Mouse (Mus musculus) heart, embryonic 12.5 days (tissue): ENCODE measurements around the gene Ryr2. TPM values are rescaled to one million over a fixed set of nuclear protein-coding genes. Genes with fewer than 3 reads are reported as not detected.
"Not testable (repeated sequence)": the region's sequence is repeated elsewhere in the genome, so short reads cannot be mapped to it uniquely, and the experiment has no call there.

ENCODE experiments used
- ATAC-seq: fragments of 200-750 bp; cut with Nextera tagmentation; 2 replicates; pipeline ENCODE4 v1.8.0; 2017; ENCODE audit warnings: moderate TSS enrichment, moderate library complexity; ENCODE audit not compliant: insufficient number of reproducible peaks, low FRiP score
- H3K27ac ChIP-seq: fragments of 300-500 bp; sonication (generic); 2 replicates; pipeline ENCODE4 v1.5.1; 2016; ENCODE audit warnings: mild to moderate bottlenecking, moderate library complexity; ENCODE audit not compliant: poor library complexity, severe bottlenecking
- H3K27me3 ChIP-seq: fragments of 300-500 bp; sonication (generic); replicated peaks from 2 replicates; pipeline ENCODE4 v1.6.1; 2016; ENCODE audit warnings: mild to moderate bottlenecking, moderate library complexity
- H3K36me3 ChIP-seq: fragments of 300-500 bp; sonication (generic); 2 replicates; pipeline ENCODE4 v1.6.1; 2016; ENCODE audit warnings: mild to moderate bottlenecking, moderate library complexity
- H3K4me1 ChIP-seq: fragments of 300-500 bp; sonication (generic); replicated peaks from 2 replicates; pipeline ENCODE4 v1.6.1; 2016; ENCODE audit warnings: mild to moderate bottlenecking
- H3K4me2 ChIP-seq: fragments of 300-500 bp; sonication (generic); 2 replicates; pipeline ENCODE4 v1.6.1; 2016; ENCODE audit warnings: mild to moderate bottlenecking, moderate library complexity
- H3K4me3 ChIP-seq: fragments of 300-500 bp; sonication (generic); 2 replicates; pipeline ENCODE4 v1.5.1; 2016; ENCODE audit warnings: mild to moderate bottlenecking
- H3K9ac ChIP-seq: fragments of 300-500 bp; sonication (generic); 2 replicates; pipeline ENCODE4 v1.6.1; 2016; ENCODE audit warnings: mild to moderate bottlenecking, moderate library complexity
- H3K9me3 ChIP-seq: fragments of 300-500 bp; sonication (generic); replicated peaks from 2 replicates; pipeline ENCODE4 v1.6.1; 2016; ENCODE audit warnings: mild to moderate bottlenecking, moderate library complexity
- WGBS: fragments of 180-500 bp; shearing (Covaris S2); methylation state at CpG from one replicate; pipeline ENCODE4 v1.1.7; 2016; 5-methylcytosine and 5-hydroxymethylcytosine counted together
- polyA plus RNA-seq: library from polyadenylated mRNA; unstranded; fragments of >200 nt; fragmentation: Nextera tagmentation; extraction: Ambion mirVana; gene quantifications from 2 replicates; pipeline ENCODE4 v1.2.1, GENCODE M21; 2016

Ryr2 gene
- polyA plus RNA-seq, 1 experiment from 2014 or later, result 35.3 TPM

GRCm38 (mm10) chr13:11945740-11946139 is 161.0 kb downstream of the Ryr2 start:
- 0 out of 2 replicates have a peak, but pooled peaks cover 9% of the 10 kb centered on the region for H3K36me3 ChIP-seq
- peaks cover 14% of the 10 kb centered on the region for H3K4me1 ChIP-seq
- H3K4me2 ChIP-seq, result no peak overlapping the region
- H3K4me3 ChIP-seq, result no peak overlapping the region
- 98% methylated on average over 2 of the region's 2 CpGs for WGBS
- H3K27ac ChIP-seq, result no peak overlapping the region
- H3K9me3 ChIP-seq, result no peaks in the 10 kb centered on the region
- H3K27me3 ChIP-seq, result no peaks in the 10 kb centered on the region
- no peak overlapping the region for H3K9ac ChIP-seq
- ATAC-seq, result no peak

DNA sequence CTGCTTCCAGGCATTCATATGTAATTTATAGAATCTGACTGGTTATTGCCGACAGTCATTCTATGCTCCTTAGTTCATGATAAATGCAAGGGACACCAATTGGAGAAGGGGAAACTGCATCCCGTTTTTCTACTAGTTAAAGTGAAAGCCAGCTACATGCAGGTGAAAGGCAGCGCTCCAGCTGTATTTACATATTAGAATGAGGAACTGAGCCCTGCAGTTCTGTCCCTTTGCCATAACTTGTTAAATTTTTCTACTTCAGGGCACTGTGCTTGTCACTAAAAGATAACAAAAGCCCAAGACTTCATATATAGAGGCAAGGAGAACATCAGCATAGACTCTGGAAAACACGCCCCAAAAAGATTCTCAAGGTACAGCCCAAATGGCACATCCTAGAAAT is 165.0 kb downstream of the Ryr2 start:
- H3K27ac ChIP-seq, result no peak overlapping the region
- ATAC-seq, result no peak
- 82% methylated on average over 4 of the region's 4 CpGs for WGBS
- H3K4me1 ChIP-seq, result peaks cover 14% of the 10 kb centered on the region
- no peaks in the 10 kb centered on the region for H3K9me3 ChIP-seq
- no peak overlapping the region for H3K4me2 ChIP-seq
- H3K36me3 ChIP-seq, result peaks cover 22% of the 10 kb centered on the region
- no peak overlapping the region for H3K4me3 ChIP-seq
- no peak overlapping the region for H3K9ac ChIP-seq
- no peaks in the 10 kb centered on the region for H3K27me3 ChIP-seq

DNA sequence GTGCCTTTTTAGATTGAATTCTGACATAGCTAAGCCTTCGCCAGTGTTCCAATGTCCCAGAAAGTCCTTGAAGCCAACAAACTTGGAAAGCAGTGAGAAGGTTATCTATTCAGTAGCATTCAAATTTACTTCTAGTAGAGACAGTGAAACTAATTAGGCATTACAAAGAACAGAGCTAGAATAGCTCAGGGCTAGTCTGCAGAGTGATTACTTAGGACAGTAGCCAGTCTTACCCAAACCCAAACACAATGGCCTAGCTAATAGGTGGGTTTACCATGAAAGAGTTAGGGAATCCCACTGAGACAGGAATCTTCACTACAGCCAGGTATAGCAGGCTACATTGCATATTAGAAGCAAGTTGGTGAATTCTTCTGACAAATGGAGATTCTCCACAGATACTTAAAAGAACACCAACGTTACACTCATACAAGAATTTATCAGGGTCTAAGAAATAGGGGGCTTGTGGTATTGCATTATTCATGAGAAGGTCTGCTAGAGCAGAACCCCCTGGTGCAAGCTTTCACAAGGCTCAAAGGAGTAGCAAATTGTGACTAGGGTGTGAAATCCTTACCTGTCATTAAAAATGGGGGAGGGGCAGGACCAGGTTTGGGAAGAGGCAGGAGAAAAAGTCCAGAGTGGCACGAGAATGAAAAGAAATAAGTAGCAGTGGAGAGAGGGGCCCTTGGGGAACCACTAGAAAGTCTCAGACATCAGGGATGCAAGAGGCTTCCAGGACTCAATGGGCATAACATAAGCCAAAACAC is 172.3 kb downstream of the Ryr2 start:
- H3K4me2 ChIP-seq, H3K9me3 ChIP-seq, H3K36me3 ChIP-seq, ATAC-seq, H3K9ac ChIP-seq, H3K27me3 ChIP-seq, H3K27ac ChIP-seq, H3K4me3 ChIP-seq: not testable (repeated sequence)
- H3K4me1 ChIP-seq, result peaks cover 19% of the 10 kb centered on the region
- WGBS, result 62% methylated on average over 3 of the region's 3 CpGs

GRCm38 (mm10) chr13:11933334-11933733 is 173.4 kb downstream of the Ryr2 start:
- Histone ChIP-seq H3K36me3 (0 out of 2 replicates have a peak, but pooled peaks cover 3% of the 10 kb centered on the region), H3K4me3 (no peak overlapping the region), H3K9ac (no peak overlapping the region), H3K27me3 (no peaks in the 10 kb centered on the region), H3K4me2 (no peak overlapping the region), H3K4me1 (peaks cover 19% of the 10 kb centered on the region), H3K27ac (no peak overlapping the region; the same call in 1 of the 2 replicates), H3K9me3 (no peaks in the 10 kb centered on the region)
- ATAC-seq, result no peak

GRCm38 (mm10) chr13:11928709-11929108 is 178.0 kb downstream of the Ryr2 start:
- WGBS, result 84% methylated on average over 3 of the region's 3 CpGs

DNA sequence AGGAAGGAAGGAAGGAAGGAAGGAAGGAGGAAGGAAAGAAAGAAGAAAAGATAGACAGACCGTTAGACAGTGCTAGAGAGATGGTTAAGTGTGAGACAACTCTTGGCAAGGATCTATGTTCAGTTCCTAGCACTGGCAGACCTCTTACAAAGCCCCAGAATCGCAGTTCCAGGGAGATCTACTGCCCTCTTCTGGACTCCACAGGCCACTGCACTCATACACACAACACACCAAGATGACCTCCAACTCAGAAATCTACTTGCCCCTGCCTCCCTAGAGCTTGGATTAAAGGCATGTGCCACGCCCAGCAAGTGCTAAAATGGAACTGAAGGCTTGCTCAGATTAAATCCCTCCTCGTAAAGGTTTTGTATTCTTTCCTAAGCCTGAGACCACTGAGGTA is 179.0 kb downstream of the Ryr2 start:
- H3K9me3 ChIP-seq, result no peaks in the 10 kb centered on the region
- no peak overlapping the region for H3K4me2 ChIP-seq
- 81% methylated on average over 4 of the region's 4 CpGs for WGBS
- no peak overlapping the region for H3K27ac ChIP-seq
- no peak for ATAC-seq
- H3K36me3 ChIP-seq, result no peaks in the 10 kb centered on the region; the same call in 1 of the 2 replicates
- no peaks in the 10 kb centered on the region for H3K27me3 ChIP-seq
- no peak overlapping the region for H3K4me3 ChIP-seq
- peaks cover 37% of the 10 kb centered on the region for H3K4me1 ChIP-seq
- no peak overlapping the region for H3K9ac ChIP-seq

More at GRCm38 (mm10) chr13:11928709-11929108, 178.0 kb downstream of the Ryr2 start:
- Histone ChIP-seq H3K36me3 (no peaks in the 10 kb centered on the region; the same call in 1 of the 2 replicates), H3K4me3 (no peak overlapping the region), H3K27me3 (no peaks in the 10 kb centered on the region), H3K4me1 (peaks cover 40% of the 10 kb centered on the region), H3K4me2 (no peak overlapping the region), H3K27ac (no peak overlapping the region), H3K9ac (no peak overlapping the region), H3K9me3 (no peaks in the 10 kb centered on the region)
- ATAC-seq, result no peak

GRCm38 (mm10) chr13:11926720-11927500 is 179.8 kb downstream of the Ryr2 start:
- Histone ChIP-seq H3K4me3 (no peak overlapping the region), H3K9ac (no peak overlapping the region), H3K4me2 (no peak overlapping the region), H3K9me3 (no peaks in the 10 kb centered on the region), H3K4me1 (peaks cover 37% of the 10 kb centered on the region), H3K27me3 (no peaks in the 10 kb centered on the region), H3K36me3 (no peaks in the 10 kb centered on the region; the same call in 1 of the 2 replicates), H3K27ac (peak overlapping the region; percentile 39; the same call in 1 of the 2 replicates)
- 47% methylated on average over 11 of the region's 11 CpGs for WGBS
- ATAC-seq, result peak; percentile 36; the same call in 1 of the 2 replicates

- H3K27ac ChIP-seq, result 0 out of 2 replicates have a peak overlapping the region, but pooled peaks have one; percentile 39
- no peak overlapping the region for H3K4me3 ChIP-seq
- H3K9me3 ChIP-seq, result no peaks in the 10 kb centered on the region
- no peak overlapping the region for H3K4me2 ChIP-seq
- 90% methylated on average over 2 of the region's 2 CpGs for WGBS
- H3K27me3 ChIP-seq, result no peaks in the 10 kb centered on the region
- ATAC-seq, result no peak
- H3K9ac ChIP-seq, result no peak overlapping the region
- H3K4me1 ChIP-seq, result peaks cover 37% of the 10 kb centered on the region
- no peaks in the 10 kb centered on the region; the same call in 1 of the 2 replicates for H3K36me3 ChIP-seq
Observed at GRCm38 (mm10) chr13:11926215-11926614, 180.5 kb downstream of the Ryr2 start.

- no peaks in the 10 kb centered on the region for H3K9me3 ChIP-seq
- H3K27me3 ChIP-seq, result no peaks in the 10 kb centered on the region
- ATAC-seq, result no peak
- no peak overlapping the region for H3K4me2 ChIP-seq
- no peak overlapping the region for H3K9ac ChIP-seq
- no peaks in the 10 kb centered on the region; the same call in 1 of the 2 replicates for H3K36me3 ChIP-seq
- no peak overlapping the region for H3K27ac ChIP-seq
- 78% methylated on average over 3 of the region's 3 CpGs for WGBS
- H3K4me3 ChIP-seq, result no peak overlapping the region
- H3K4me1 ChIP-seq, result peaks cover 37% of the 10 kb centered on the region
Observed at GRCm38 (mm10) chr13:11924732-11925131, 182.0 kb downstream of the Ryr2 start.

- 69% methylated on average over 1 of the region's 1 CpGs for WGBS
- H3K27me3 ChIP-seq, result no peaks in the 10 kb centered on the region
- H3K4me2 ChIP-seq, result no peak overlapping the region
- H3K36me3 ChIP-seq, result no peaks in the 10 kb centered on the region
- H3K27ac ChIP-seq, result no peak overlapping the region
- no peak overlapping the region for H3K4me3 ChIP-seq
- no peak for ATAC-seq
- H3K9me3 ChIP-seq, result no peaks in the 10 kb centered on the region
- H3K4me1 ChIP-seq, result peaks cover 19% of the 10 kb centered on the region
- H3K9ac ChIP-seq, result no peak overlapping the region
Observed at GRCm38 (mm10) chr13:11920495-11920894, 186.2 kb downstream of the Ryr2 start.

- no peak overlapping the region for H3K4me3 ChIP-seq
- no peak overlapping the region for H3K9ac ChIP-seq
- H3K36me3 ChIP-seq, result no peaks in the 10 kb centered on the region
- 85% methylated on average over 6 of the region's 6 CpGs for WGBS
- peaks cover 21% of the 10 kb centered on the region for H3K4me1 ChIP-seq
- no peaks in the 10 kb centered on the region for H3K9me3 ChIP-seq
- H3K4me2 ChIP-seq, result no peak overlapping the region
- H3K27me3 ChIP-seq, result no peaks in the 10 kb centered on the region
- ATAC-seq, result no peak
- H3K27ac ChIP-seq, result no peak overlapping the region
Observed at GRCm38 (mm10) chr13:11919448-11919847, 187.3 kb downstream of the Ryr2 start.
